Mouse (Mus musculus) embryo, embryonic 9.5 days (tissue): ENCODE data around the gene Gabarap.

Experiments used
- DNase-seq: peaks from one replicate; pipeline ENCODE4 v3.0.0-alpha.2; 2017; ENCODE audit errors: extremely low spot score

Gabarap gene

GRCm38 (mm10) chr11:69968793-69969192 lies 22.1 kb upstream of the Gabarap start:
- no peak for DNase-seq

GRCm38 (mm10) chr11:69970222-69970621 lies 20.7 kb upstream of the Gabarap start:
- no peak for DNase-seq

GRCm38 (mm10) chr11:69970775-69971174 lies 20.2 kb upstream of the Gabarap start:
- no peak for DNase-seq

- no peak for DNase-seq
Observed at GRCm38 (mm10) chr11:69974907-69975306, 16.0 kb upstream of the Gabarap start.

- no peak for DNase-seq
Observed at GRCm38 (mm10) chr11:69976271-69976670, 14.7 kb upstream of the Gabarap start.

GRCm38 (mm10) chr11:69979827-69980195 lies 11.1 kb upstream of the Gabarap start:
- DNase-seq, result no peak

- peak; percentile 99 for DNase-seq
Observed at GRCm38 (mm10) chr11:69980196-69981140, 10.5 kb upstream of the Gabarap start.

- no peak for DNase-seq
Observed at GRCm38 (mm10) chr11:69981141-69981762, 9.7 kb upstream of the Gabarap start, which contains the start of gene Ctdnep1. Gene Ctdnep1, plus strand, starts transcription at chr11:69981156.

- DNase-seq, result no peak
Observed at GRCm38 (mm10) chr11:69982225-69982624, 8.7 kb upstream of the Gabarap start, which contains the start of gene Elp5. Gene Elp5, minus strand, starts transcription at chr11:69982517.

- DNase-seq, result no peak
Observed at GRCm38 (mm10) chr11:69982877-69983276, 8.1 kb upstream of the Gabarap start.

GRCm38 (mm10) chr11:69983377-69983776 lies 7.6 kb upstream of the Gabarap start:
- DNase-seq, result no peak

- no peak for DNase-seq
Observed at GRCm38 (mm10) chr11:69984431-69984830, 6.5 kb upstream of the Gabarap start.

GRCm38 (mm10) chr11:69989949-69990348 lies 994 bp upstream of the Gabarap start:
- DNase-seq, result no peak

- DNase-seq, result no peak
Observed at GRCm38 (mm10) chr11:69991711-69992110, 768 bp downstream of the Gabarap start.

- DNase-seq, result no peak
Observed at GRCm38 (mm10) chr11:69992396-69992795, 1.5 kb downstream of the Gabarap start.

- no peak for DNase-seq
Observed at GRCm38 (mm10) chr11:69992932-69993331, 2.0 kb downstream of the Gabarap start.

GRCm38 (mm10) chr11:69994401-69995090 lies 3.6 kb downstream of the Gabarap start:
- no peak for DNase-seq

- peak; percentile 99 for DNase-seq
Observed at GRCm38 (mm10) chr11:69995391-69995960, 4.5 kb downstream of the Gabarap start, which contains the start of gene Phf23. Gene Phf23, plus strand, starts transcription at chr11:69995777.

- DNase-seq, result no peak
Observed at GRCm38 (mm10) chr11:69996161-69997061, 5.5 kb downstream of the Gabarap start.

GRCm38 (mm10) chr11:69997070-69997509 lies 6.1 kb downstream of the Gabarap start:
- DNase-seq, result peak; percentile 94
